Mouse (Mus musculus): Measurements from ENCODE around the gene Rnf222. TPM values are rescaled to one million over a fixed set of nuclear protein-coding genes. Genes with fewer than 3 reads are reported as not detected.
A peak's percentile ranks its signal among the peaks of the same experiment; 100 is the strongest.
"Not testable (repeated sequence)": the region's sequence is repeated elsewhere in the genome, so short reads cannot be mapped to it uniquely, and the experiment has no call there.

Gene Rnf222
- total and polyA plus RNA-seq, 2 experiments from 2014 or later = 0.24 TPM; not detected in 1

DNA sequence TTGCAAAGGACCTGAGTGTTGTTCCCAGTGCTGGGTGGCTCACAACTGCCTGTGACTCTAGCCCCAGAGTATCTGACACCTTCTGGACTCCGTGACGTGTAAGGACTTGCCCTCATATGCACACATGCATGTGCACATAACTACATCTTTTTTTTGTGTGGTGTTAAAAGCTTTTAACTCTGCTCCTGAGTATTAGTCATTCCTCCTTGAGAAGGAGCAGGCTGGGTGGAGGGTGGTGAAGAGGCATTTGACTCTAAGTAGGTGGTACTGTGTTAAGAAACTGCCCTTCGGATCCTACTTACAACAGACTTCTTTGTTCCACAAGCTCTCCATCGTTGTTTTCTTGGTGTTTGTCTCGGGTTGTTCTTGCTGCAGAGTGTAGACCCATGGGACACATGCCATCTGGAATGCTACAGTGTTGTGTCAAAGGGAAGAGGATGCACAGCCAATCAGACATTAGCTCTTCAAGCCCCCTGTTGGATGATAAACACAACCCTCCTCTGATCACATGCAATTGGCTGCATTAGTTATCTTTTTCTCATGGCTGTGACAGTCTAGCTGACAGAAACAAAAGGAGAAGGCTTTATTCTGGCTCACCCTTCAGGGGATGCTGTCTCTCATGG lies 45.6 kb downstream of the Rnf222 start:
- Histone ChIP-seq H3K27me3 (ENCODE audit: insufficient read depth, low read length) (no peaks in the 10 kb centered on the region), H3K4me1 (ENCODE audit: insufficient read depth) (peaks cover under 1% of the 10 kb centered on the region; the same call in 1 of the 2 replicates), H3K9me3 (ENCODE audit: low read length) (no peaks in the 10 kb centered on the region), H3K4me2 (ENCODE audit: low read depth) (no peak overlapping the region), H3K4me3 (ENCODE audit: low read depth, low read length) (no peak overlapping the region), H3K36me3 (ENCODE audit: insufficient read depth) (no peaks in the 10 kb centered on the region), H3K27ac (ENCODE audit: low read depth, low read length) (no peak overlapping the region), H3K9ac (no peak overlapping the region)
- WGBS = 68% methylated on average over 5 of the region's 5 CpGs
- peak; percentile 60; the same call in 1 of the 2 replicates for ATAC-seq
- DNase-seq = peak; percentile 4
- no peak; the same call in 1 of the 2 replicates for TF ChIP-seq CTCF (IDR thresholded peaks at IDR 0.05; ENCODE audit: low read depth)

DNA sequence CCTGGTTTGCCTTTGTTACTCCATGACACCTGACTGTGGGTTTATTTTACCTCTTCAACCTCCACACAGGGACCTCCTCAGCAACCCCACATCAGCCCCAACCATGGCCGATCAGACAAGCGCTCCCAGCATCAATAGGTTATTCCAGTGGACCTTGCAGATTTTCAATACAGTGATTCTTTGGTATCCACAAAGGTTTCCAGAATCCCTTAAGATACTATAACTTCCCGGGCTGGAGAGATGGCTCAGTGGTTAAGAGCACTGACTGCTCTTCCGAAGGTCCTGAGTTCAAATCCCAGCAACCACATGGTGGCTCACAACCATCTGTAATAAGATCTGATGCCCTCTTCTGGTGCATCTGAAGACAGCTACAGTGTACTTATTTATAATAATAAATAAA lies 48.6 kb downstream of the Rnf222 start:
- not testable (repeated sequence) for H3K9ac ChIP-seq; H3K9me3 ChIP-seq (ENCODE audit: low read length); H3K4me2 ChIP-seq (ENCODE audit: low read depth); DNase-seq; H3K27ac ChIP-seq (ENCODE audit: low read depth, low read length); H3K36me3 ChIP-seq (ENCODE audit: insufficient read depth); ATAC-seq; H3K4me3 ChIP-seq (ENCODE audit: low read depth, low read length); H3K27me3 ChIP-seq (ENCODE audit: insufficient read depth, low read length); H3K4me1 ChIP-seq (ENCODE audit: insufficient read depth)
- WGBS = 89% methylated on average over 4 of the region's 4 CpGs

DNA sequence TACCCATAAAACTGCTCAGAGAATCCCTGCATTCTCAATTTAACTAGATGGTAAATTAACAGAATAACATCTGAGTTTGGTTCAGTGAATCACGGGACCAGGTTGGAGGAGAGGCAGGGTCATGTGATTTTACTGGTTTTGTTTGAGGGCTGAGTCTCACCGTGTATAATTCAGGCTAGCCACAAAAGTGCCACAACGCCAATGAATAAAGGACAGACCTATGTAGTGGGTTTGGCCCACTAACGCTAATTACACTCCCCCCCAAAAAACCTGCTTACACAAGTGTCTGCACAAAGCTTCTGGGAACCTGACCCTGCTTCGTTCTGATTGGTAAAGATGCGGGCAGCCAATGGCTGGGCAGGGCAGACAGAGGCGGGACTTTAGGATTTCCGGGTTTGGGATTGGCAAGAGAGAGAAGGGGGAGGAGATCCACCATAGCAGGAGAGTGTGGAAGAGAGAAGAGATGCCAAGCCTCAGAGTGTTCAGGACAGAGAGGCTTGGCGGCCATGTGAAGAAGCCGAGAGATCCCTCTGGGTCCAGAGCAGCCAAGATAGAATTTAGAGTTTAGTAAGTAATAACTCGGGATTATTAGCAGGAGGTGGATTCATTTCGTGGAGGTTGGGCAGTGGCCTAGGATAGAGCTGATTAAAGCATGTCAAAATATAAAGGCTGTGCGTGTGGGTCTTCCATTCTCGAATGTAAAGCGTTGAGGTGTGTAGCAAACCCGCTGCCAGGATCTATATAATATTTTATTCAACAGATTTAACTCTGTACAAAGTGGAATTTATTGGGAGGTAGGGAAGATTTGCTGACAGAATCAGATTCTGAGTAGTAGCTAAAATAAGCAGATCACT lies 51.3 kb downstream of the Rnf222 start:
- peak overlapping the region; percentile 84 for H3K27ac ChIP-seq (ENCODE audit: low read depth, low read length)
- peak; percentile 100 for ATAC-seq

DNA sequence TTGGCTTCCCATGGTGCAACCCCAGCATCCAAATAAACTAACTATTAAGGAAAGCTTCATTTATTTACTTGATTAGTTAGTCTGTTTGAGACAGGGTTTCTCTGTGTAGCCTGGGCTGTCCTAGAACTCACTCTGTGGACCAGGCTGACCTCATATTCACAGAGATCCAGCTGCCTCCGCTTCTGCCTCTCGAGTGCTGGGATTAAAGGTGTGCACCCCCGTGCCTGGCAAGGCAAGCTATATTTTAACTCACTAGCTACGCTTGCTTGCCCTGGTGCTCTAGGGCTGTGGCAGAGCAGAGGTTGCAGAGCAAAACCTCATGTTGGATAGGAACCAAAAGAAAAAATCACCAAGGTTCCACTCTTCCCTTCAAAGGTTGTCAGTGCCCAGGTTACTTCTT lies 52.2 kb downstream of the Rnf222 start:
- Histone ChIP-seq H3K4me3 (ENCODE audit: low read depth, low read length) (peak overlapping the region; percentile 54), H3K27ac (ENCODE audit: low read depth, low read length) (peak overlapping the region; percentile 84; the same call in 1 of the 2 replicates), H3K4me1 (ENCODE audit: insufficient read depth) (peaks cover 4% of the 10 kb centered on the region; the same call in 1 of the 2 replicates), H3K4me2 (ENCODE audit: low read depth) (peak overlapping the region; percentile 58), H3K9me3 (ENCODE audit: low read length) (no peaks in the 10 kb centered on the region), H3K9ac (peak overlapping the region; percentile 64), H3K27me3 (ENCODE audit: insufficient read depth, low read length) (no peaks in the 10 kb centered on the region), H3K36me3 (ENCODE audit: insufficient read depth) (no peaks in the 10 kb centered on the region)
- TF ChIP-seq CTCF (IDR thresholded peaks at IDR 0.05; ENCODE audit: low read depth) = no peak
- DNase-seq (no peak), ATAC-seq (no peak)
- 52% methylated on average over 4 of the region's 4 CpGs for WGBS

More for the DNA sequence above, 51.3 kb downstream of the Rnf222 start:
- peak; percentile 96 for DNase-seq
- under 1% methylated on average over 16 of the region's 16 CpGs for WGBS
- H3K4me3 ChIP-seq (ENCODE audit: low read depth, low read length) = peak overlapping the region; percentile 54
- peaks cover 4% of the 10 kb centered on the region; the same call in 1 of the 2 replicates for H3K4me1 ChIP-seq (ENCODE audit: insufficient read depth)
- TF ChIP-seq CTCF (IDR thresholded peaks at IDR 0.05; ENCODE audit: low read depth) = no peak
- H3K4me2 ChIP-seq (ENCODE audit: low read depth) = peak overlapping the region; percentile 58
- H3K9me3 ChIP-seq (ENCODE audit: low read length) = no peaks in the 10 kb centered on the region
- H3K27me3 ChIP-seq (ENCODE audit: insufficient read depth, low read length) = no peaks in the 10 kb centered on the region
- no peaks in the 10 kb centered on the region for H3K36me3 ChIP-seq (ENCODE audit: insufficient read depth)
- peak overlapping the region; percentile 64 for H3K9ac ChIP-seq

DNA sequence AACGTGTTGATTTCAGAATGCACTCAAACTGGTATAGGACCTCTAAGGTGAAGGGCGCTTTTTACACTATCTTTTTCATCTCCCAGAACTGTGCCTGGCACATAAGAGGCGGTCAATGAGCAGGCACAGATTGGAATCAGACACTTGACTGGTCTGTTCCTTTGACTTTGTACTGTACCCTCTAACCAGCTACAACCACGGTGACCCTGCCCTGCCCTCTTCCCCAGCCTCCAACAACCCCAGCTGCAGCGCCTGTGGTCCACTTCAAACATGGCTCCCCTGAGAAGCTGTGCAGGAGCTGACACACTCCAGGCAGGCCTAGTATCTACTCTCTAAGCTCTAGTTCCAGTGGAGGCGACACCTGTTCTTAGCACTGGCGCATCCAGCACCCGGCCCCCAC lies 54.4 kb downstream of the Rnf222 start:
- H3K4me3 ChIP-seq (ENCODE audit: low read depth, low read length) = no peak overlapping the region
- H3K9me3 ChIP-seq (ENCODE audit: low read length) = no peaks in the 10 kb centered on the region
- peaks cover 4% of the 10 kb centered on the region; the same call in 1 of the 2 replicates for H3K4me1 ChIP-seq (ENCODE audit: insufficient read depth)
- no peak for TF ChIP-seq CTCF (IDR thresholded peaks at IDR 0.05; ENCODE audit: low read depth)
- no peak overlapping the region for H3K27ac ChIP-seq (ENCODE audit: low read depth, low read length)
- no peak overlapping the region for H3K9ac ChIP-seq
- DNase-seq (no peak), ATAC-seq (no peak)
- no peak overlapping the region for H3K4me2 ChIP-seq (ENCODE audit: low read depth)
- H3K27me3 ChIP-seq (ENCODE audit: insufficient read depth, low read length) = no peaks in the 10 kb centered on the region
- H3K36me3 ChIP-seq (ENCODE audit: insufficient read depth) = no peaks in the 10 kb centered on the region
- WGBS = 90% methylated on average over 8 of the region's 8 CpGs

DNA sequence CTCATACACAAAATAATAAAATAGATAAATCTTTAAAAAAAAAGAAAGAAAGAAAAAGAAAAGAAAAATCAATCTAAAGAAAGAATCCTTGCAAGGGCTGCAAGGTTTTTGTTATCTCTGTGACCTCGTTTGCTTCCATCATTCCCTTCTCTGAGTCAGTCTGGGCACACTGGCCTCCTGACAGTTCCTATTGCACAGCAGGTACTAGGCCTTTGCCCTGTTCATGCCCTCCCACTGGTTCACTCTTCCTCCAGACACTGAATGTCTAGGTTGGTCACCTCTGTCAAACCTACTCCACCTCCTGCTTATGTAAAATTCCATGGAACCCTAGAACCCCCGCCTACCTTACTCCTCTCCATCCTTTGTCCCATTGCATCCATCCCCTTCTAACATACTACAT lies 56.9 kb downstream of the Rnf222 start:
- DNase-seq = no peak
- Histone ChIP-seq H3K9ac (no peak overlapping the region), H3K9me3 (ENCODE audit: low read length) (no peaks in the 10 kb centered on the region), H3K36me3 (ENCODE audit: insufficient read depth) (no peaks in the 10 kb centered on the region), H3K4me2 (ENCODE audit: low read depth) (no peak overlapping the region), H3K27me3 (ENCODE audit: insufficient read depth, low read length) (no peaks in the 10 kb centered on the region), H3K4me3 (ENCODE audit: low read depth, low read length) (no peak overlapping the region), H3K27ac (ENCODE audit: low read depth, low read length) (no peak overlapping the region), H3K4me1 (ENCODE audit: insufficient read depth) (no peaks in the 10 kb centered on the region)
- TF ChIP-seq CTCF (IDR thresholded peaks at IDR 0.05; ENCODE audit: low read depth) = no peak
- WGBS = 88% methylated on average over 2 of the region's 2 CpGs
- no peak for ATAC-seq

Other genes with a start within 250 kb of the Rnf222 start
- gene Myh10, start 197.0 kb upstream of the Rnf222 start, total RNA-seq (2014; rRNA removed) = 141 and 183 TPM in 2 replicates
- gene Myh10, start 197.0 kb upstream of the Rnf222 start, polyA plus RNA-seq (2015; fragmentation: Nextera tagmentation; extraction: Ambion mirVana) = 50.4 and 68.0 TPM in 2 replicates
- 87.7 and 91.7 TPM in 2 replicates for gene Ndel1, start 16.7 kb upstream of the Rnf222 start, total RNA-seq (2014; rRNA removed)
- gene Ndel1, start 16.7 kb upstream of the Rnf222 start, polyA plus RNA-seq (2015; fragmentation: Nextera tagmentation; extraction: Ambion mirVana) = 111 and 113 TPM in 2 replicates
- gene Rpl26, start 13.0 kb downstream of the Rnf222 start, total RNA-seq (2014; rRNA removed) = 1,229 and 1,850 TPM in 2 replicates
- gene Rpl26, start 13.0 kb downstream of the Rnf222 start, polyA plus RNA-seq (2015; fragmentation: Nextera tagmentation; extraction: Ambion mirVana) = 585 and 820 TPM in 2 replicates
- 0.77 and 2.0 TPM in 2 replicates for gene Odf4, start 38.5 kb downstream of the Rnf222 start, total RNA-seq (2014; rRNA removed)
- 0.42 TPM in 1 of 2 replicates, not detected in the other for gene Odf4, start 38.5 kb downstream of the Rnf222 start, polyA plus RNA-seq (2015; fragmentation: Nextera tagmentation; extraction: Ambion mirVana)
- gene Arhgef15, start 68.9 kb downstream of the Rnf222 start, total RNA-seq (2014; rRNA removed) = 12.0 and 13.8 TPM in 2 replicates
- 9.6 and 17.8 TPM in 2 replicates for gene Arhgef15, start 68.9 kb downstream of the Rnf222 start, polyA plus RNA-seq (2015; fragmentation: Nextera tagmentation; extraction: Ambion mirVana)
- gene Slc25a35, start 79.6 kb downstream of the Rnf222 start, total RNA-seq (2014; rRNA removed) = 1.3 and 1.4 TPM in 2 replicates
- gene Slc25a35, start 79.6 kb downstream of the Rnf222 start, polyA plus RNA-seq (2015; fragmentation: Nextera tagmentation; extraction: Ambion mirVana) = 1.3 and 1.4 TPM in 2 replicates
- gene Rangrf, start 86.6 kb downstream of the Rnf222 start, total RNA-seq (2014; rRNA removed) = 21.7 and 28.9 TPM in 2 replicates
- 23.7 and 25.6 TPM in 2 replicates for gene Rangrf, start 86.6 kb downstream of the Rnf222 start, polyA plus RNA-seq (2015; fragmentation: Nextera tagmentation; extraction: Ambion mirVana)
- gene Pfas, start 119.9 kb downstream of the Rnf222 start, total RNA-seq (2014; rRNA removed) = 22.9 and 29.7 TPM in 2 replicates
- gene Pfas, start 119.9 kb downstream of the Rnf222 start, polyA plus RNA-seq (2015; fragmentation: Nextera tagmentation; extraction: Ambion mirVana) = 9.8 and 14.2 TPM in 2 replicates
- 51.0 and 63.6 TPM in 2 replicates for gene Ctc1, start 127.4 kb downstream of the Rnf222 start, total RNA-seq (2014; rRNA removed)
- gene Ctc1, start 127.4 kb downstream of the Rnf222 start, polyA plus RNA-seq (2015; fragmentation: Nextera tagmentation; extraction: Ambion mirVana) = 41.0 and 47.1 TPM in 2 replicates
- gene Aurkb, start 157.1 kb downstream of the Rnf222 start, total RNA-seq (2014; rRNA removed) = 8.5 and 12.5 TPM in 2 replicates
- 11.5 and 13.9 TPM in 2 replicates for gene Aurkb, start 157.1 kb downstream of the Rnf222 start, polyA plus RNA-seq (2015; fragmentation: Nextera tagmentation; extraction: Ambion mirVana)
- gene Borcs6, start 171.2 kb downstream of the Rnf222 start, total RNA-seq (2014; rRNA removed) = 32.8 and 33.7 TPM in 2 replicates
- gene Borcs6, start 171.2 kb downstream of the Rnf222 start, polyA plus RNA-seq (2015; fragmentation: Nextera tagmentation; extraction: Ambion mirVana) = 20.9 and 21.7 TPM in 2 replicates
- gene Tmem107, start 182.3 kb downstream of the Rnf222 start, total RNA-seq (2014; rRNA removed) = 32.7 and 45.6 TPM in 2 replicates
- gene Tmem107, start 182.3 kb downstream of the Rnf222 start, polyA plus RNA-seq (2015; fragmentation: Nextera tagmentation; extraction: Ambion mirVana) = 35.3 and 41.7 TPM in 2 replicates
- gene Vamp2, start 199.9 kb downstream of the Rnf222 start, total RNA-seq (2014; rRNA removed) = 76.8 and 104 TPM in 2 replicates
- gene Vamp2, start 199.9 kb downstream of the Rnf222 start, polyA plus RNA-seq (2015; fragmentation: Nextera tagmentation; extraction: Ambion mirVana) = 500 and 554 TPM in 2 replicates
- 16.5 and 38.3 TPM in 2 replicates for gene Per1, start 206.7 kb downstream of the Rnf222 start, total RNA-seq (2014; rRNA removed)
- gene Per1, start 206.7 kb downstream of the Rnf222 start, polyA plus RNA-seq (2015; fragmentation: Nextera tagmentation; extraction: Ambion mirVana) = 15.2 and 16.7 TPM in 2 replicates
- 1.2 and 1.6 TPM in 2 replicates for gene Hes7, start 231.9 kb downstream of the Rnf222 start, total RNA-seq (2014; rRNA removed)
- gene Hes7, start 231.9 kb downstream of the Rnf222 start, polyA plus RNA-seq (2015; fragmentation: Nextera tagmentation; extraction: Ambion mirVana) = 1.1 and 1.3 TPM in 2 replicates
- gene 9130213A22Rik, start 234.0 kb downstream of the Rnf222 start, total RNA-seq (2014; rRNA removed) = 0.23 and 0.62 TPM in 2 replicates
- gene 9130213A22Rik, start 234.0 kb downstream of the Rnf222 start, polyA plus RNA-seq (2015; fragmentation: Nextera tagmentation; extraction: Ambion mirVana) = 0.58 and 0.69 TPM in 2 replicates
- gene Aloxe3, start 237.3 kb downstream of the Rnf222 start, total RNA-seq (2014; rRNA removed) = 10.0 and 11.6 TPM in 2 replicates
- gene Aloxe3, start 237.3 kb downstream of the Rnf222 start, polyA plus RNA-seq (2015; fragmentation: Nextera tagmentation; extraction: Ambion mirVana) = 8.5 and 14.9 TPM in 2 replicates